Mouse (Mus musculus): ENCODE data around the gene Methig1.

Methig1 gene

DNA sequence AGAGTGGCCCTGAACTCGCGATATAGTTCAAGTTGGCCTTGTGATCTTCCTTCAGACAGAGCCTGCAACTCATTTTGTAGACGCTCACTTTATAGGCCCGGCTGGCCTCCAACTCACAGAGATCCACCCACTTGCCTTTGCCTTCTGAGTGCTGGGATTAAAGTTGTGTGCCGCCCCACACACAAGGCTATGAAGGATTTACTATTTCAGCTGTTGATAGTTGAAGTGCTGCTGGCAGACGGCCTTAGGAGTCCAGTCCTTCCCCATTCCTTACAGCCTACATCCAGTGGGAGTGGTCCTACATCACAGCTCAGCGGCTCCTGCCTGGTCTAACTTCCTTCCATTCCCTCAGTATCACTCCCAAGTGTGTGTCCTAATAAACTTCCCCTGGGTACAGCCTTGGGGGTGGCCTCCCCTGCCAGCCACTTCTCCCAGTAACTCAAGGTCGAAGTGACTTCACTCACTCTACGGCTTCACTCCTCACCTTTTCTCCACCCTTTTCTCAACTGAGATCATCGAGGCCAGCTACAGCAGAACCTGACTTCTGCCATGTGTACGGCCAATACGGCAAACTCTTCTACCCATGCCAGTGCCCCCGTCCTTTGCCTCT, 75.5 kb downstream of the Methig1 start:
- no peak for DNase-seq

DNA sequence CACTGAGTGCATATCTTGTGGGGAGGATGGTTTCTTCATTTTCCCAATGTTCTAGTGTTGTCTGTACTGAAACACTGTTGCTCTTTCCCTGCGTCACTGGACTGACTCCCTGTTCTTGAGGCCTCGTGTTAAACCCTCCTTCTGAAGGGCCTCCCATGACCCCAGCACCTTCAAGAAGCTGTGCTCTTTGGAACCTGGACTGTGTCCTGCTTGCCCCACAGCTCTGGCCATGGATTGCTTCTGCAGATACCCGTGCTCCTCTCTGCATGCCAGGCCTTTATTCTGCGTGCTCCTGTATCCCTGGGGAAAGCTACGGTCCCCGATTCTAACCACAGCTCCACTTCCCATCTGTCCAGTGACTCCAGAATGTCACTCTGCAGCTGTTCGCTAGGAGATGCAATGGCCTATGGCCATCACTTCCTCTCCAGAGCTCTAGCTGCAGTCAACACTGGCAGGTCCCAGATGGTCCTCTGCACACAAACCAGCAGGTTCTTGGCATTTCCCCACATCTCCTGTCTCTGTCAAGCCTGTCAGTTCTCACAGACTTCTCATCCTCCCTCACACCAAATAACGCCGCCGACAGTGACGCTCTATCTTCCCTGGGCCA, 77.1 kb downstream of the Methig1 start:
- DNase-seq: no peak

DNA sequence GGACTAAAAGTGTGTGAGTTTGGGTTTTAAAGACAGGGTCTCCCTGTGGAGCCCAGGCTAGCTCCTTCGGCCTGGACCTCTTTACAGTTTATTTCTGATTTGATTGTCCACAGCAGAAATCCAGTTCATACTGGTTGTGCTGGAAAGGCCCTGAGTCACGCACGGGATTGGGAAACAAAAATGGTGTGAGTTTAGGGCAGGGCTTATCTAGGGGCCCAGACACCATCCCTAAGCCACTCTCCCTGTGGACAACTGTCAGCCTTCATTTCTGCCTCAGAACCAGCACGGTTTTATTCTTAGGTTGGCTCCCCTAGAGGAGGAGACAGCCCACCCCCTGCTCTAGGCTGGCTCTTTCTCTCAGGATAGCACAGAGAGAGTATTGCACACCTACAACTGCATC, 80.3 kb downstream of the Methig1 start:
- no peak for DNase-seq

Measured in B cell, adult 2 months (primary cell).